Mouse (Mus musculus) midbrain, postnatal 0 days (tissue): Measurements from ENCODE around the gene Otp. TPM values are rescaled to one million over a fixed set of nuclear protein-coding genes. Genes with fewer than 3 reads are reported as not detected.

Experiments used
- ATAC-seq: fragments of 200-750 bp; cut with Nextera tagmentation; 2 replicates; pipeline ENCODE4 v1.8.0; 2017; ENCODE audit warnings: moderate number of reproducible peaks, mild to moderate bottlenecking, moderate TSS enrichment, moderate library complexity; ENCODE audit not compliant: low FRiP score
- DNase-seq: peaks from one replicate; pipeline ENCODE4 v3.0.0-alpha.2; 2015; ENCODE audit warnings: low spot score
- H3K27ac ChIP-seq: fragments of 300-500 bp; sonication (generic); 2 replicates; pipeline ENCODE4 v1.5.1; 2014; ENCODE audit warnings: low read depth, mild to moderate bottlenecking, low read length, mixed read lengths
- H3K27me3 ChIP-seq: fragments of 300-500 bp; sonication (generic); 2 replicates; pipeline ENCODE4 v1.6.1; 2014; ENCODE audit warnings: low read length, control low read depth, mixed read lengths; ENCODE audit not compliant: insufficient read depth
- H3K36me3 ChIP-seq: fragments of 300-500 bp; sonication (generic); 2 replicates; pipeline ENCODE4 v1.6.1; 2014; ENCODE audit warnings: low read length, control low read depth, mixed read lengths; ENCODE audit not compliant: insufficient read depth
- H3K4me1 ChIP-seq: fragments of 300-500 bp; sonication (generic); 2 replicates; pipeline ENCODE4 v1.6.1; 2014; ENCODE audit warnings: mild to moderate bottlenecking, control low read depth, antibody characterized with exemption, low read length, mixed read lengths; ENCODE audit not compliant: insufficient read depth
- H3K4me2 ChIP-seq: fragments of 300-500 bp; sonication (generic); 2 replicates; pipeline ENCODE4 v1.6.1; 2014; ENCODE audit warnings: low read depth, mild to moderate bottlenecking, low read length, mixed read lengths; ENCODE audit not compliant: poor library complexity, severe bottlenecking
- H3K4me3 ChIP-seq: fragments of 300-500 bp; sonication (generic); 2 replicates; pipeline ENCODE4 v1.5.1; 2014; ENCODE audit warnings: low read depth, mild to moderate bottlenecking, low read length, moderate library complexity
- H3K9ac ChIP-seq: fragments of 300-500 bp; sonication (generic); replicated peaks from 2 replicates; pipeline ENCODE4 v1.6.1; 2014; ENCODE audit warnings: mild to moderate bottlenecking, low read length, moderate library complexity, mixed read lengths; ENCODE audit not compliant: poor library complexity, severe bottlenecking
- H3K9me3 ChIP-seq: fragments of 300-500 bp; sonication (generic); 2 replicates; pipeline ENCODE4 v1.6.1; 2016; ENCODE audit warnings: low read length, control low read depth
- CTCF ChIP-seq: IDR thresholded peaks from 2 replicates; pipeline ENCODE4 v1.5.1; 2016; ENCODE audit warnings: antibody characterized with exemption, mild to moderate bottlenecking
- WGBS: fragments of 180-500 bp; shearing (Covaris S2); extraction: QIAGEN DNeasy Blood & Tissue Kit; methylation state at CpG from one replicate; pipeline ENCODE4 v1.1.7; 2014; 5-methylcytosine and 5-hydroxymethylcytosine counted together
- polyA plus RNA-seq: library from polyadenylated mRNA; unstranded; fragments of >200 nt; fragmentation: Nextera tagmentation; extraction: Ambion mirVana; gene quantifications from 2 replicates; pipeline ENCODE4 v1.2.1, GENCODE M21; 2015
- total RNA-seq: library from RNA; depleted of rRNA; stranded (reverse); fragments of >200 nt; gene quantifications from 2 replicates; pipeline ENCODE4 v1.2.3, GENCODE M21; 2014; rRNA removed

The Otp gene
- 3.3 and 5.0 TPM in 2 replicates for total RNA-seq
- 2.4 and 4.5 TPM in 2 replicates for polyA plus RNA-seq

DNA sequence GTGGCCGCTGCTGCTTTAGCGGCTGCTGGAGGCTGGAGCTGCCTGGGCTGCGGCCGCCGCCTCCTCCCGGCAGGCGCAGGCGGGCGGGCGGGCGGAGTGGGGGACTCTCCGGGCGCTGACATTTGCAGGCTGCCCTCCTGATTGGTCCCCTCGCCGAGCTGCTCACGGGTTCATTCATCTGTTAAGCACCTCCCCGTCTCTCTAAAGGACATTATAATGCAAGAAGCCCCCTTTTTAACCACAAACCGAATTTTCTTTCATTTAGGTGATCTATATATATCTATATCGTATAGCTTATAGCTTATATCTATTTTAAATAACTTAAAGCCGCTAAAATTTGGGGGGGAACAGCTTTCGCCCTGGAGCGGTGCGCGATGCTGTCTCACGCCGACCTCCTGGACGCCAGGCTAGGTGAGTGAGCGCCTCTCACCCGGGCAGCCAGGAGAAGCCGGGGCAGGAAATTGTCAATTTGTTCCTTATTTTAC is at the start of gene Otp:
Otp (plus strand) TSS at position 207 of the 485 bp plus-strand sequence.
- H3K9ac ChIP-seq = no peak within 1 kb of the TSS
- H3K4me2 ChIP-seq = no peak within 1 kb of the TSS

DNA sequence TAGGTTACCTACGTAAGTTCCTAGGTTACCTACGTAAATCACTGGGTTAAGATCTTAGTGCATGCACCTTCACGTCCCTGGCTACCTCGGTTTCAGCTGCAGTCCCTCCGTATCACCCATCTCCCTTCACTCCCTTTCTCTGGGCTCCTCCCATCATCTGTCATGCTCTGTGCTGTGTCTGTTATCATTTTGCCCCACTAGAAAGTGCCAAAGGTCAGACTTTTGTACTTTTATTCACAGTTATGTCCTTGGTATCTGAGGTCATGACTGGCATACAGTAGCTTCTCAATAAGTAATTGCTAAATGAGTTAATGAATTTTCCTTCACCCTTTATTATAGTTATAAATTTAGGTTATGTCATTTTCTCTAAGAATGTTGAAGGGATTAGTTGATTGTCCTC is 49.0 kb upstream of the Otp start:
- DNase-seq (no peak), ATAC-seq (no peak)
- H3K4me3 ChIP-seq = no peak overlapping the region
- no peaks in the 10 kb centered on the region for H3K9me3 ChIP-seq
- H3K36me3 ChIP-seq = no peaks in the 10 kb centered on the region
- H3K4me2 ChIP-seq = no peak overlapping the region
- TF ChIP-seq CTCF = no peak
- no peaks in the 10 kb centered on the region for H3K4me1 ChIP-seq
- no peaks in the 10 kb centered on the region for H3K27me3 ChIP-seq
- 95% methylated on average over 5 of the region's 5 CpGs for WGBS
- H3K9ac ChIP-seq = no peak overlapping the region
- H3K27ac ChIP-seq = no peak overlapping the region

More for the DNA sequence above, at the start of gene Otp:
- H3K36me3 ChIP-seq = no peaks in the 10 kb centered on the region
- H3K27me3 ChIP-seq = peaks cover 55% of the 10 kb centered on the region
- ATAC-seq = no peak
- H3K9me3 ChIP-seq = no peaks in the 10 kb centered on the region
- no peak for TF ChIP-seq CTCF
- H3K27ac ChIP-seq = no peak within 1 kb of the TSS
- under 1% methylated on average over 30 of the region's 30 CpGs for WGBS
- H3K4me1 ChIP-seq = no peaks in the 10 kb centered on the region
- DNase-seq = no peak
- no peak within 1 kb of the TSS for H3K4me3 ChIP-seq

DNA sequence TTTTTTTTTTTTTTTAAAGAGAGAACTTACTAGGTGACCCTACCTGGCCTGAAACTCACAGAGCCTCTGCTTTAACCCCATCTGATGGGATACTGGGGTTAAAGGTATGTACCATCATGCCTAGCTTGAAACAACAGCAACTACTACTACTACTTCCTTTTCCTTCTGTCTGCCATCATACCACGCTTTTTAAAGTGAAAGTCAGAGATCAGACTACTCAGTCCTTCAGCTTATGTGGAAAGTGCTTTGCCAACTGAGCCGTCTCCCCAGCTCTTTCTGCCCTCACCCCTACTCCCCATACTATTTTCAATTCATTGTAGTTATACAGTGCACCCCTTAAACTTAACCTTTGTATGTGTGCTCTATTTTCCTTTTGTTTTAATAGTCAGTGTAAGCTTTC is 48.4 kb upstream of the Otp start:
- ATAC-seq (no peak), DNase-seq (no peak)
- H3K36me3 ChIP-seq = no peaks in the 10 kb centered on the region
- no peaks in the 10 kb centered on the region for H3K27me3 ChIP-seq
- no peak overlapping the region for H3K4me3 ChIP-seq
- H3K4me2 ChIP-seq = no peak overlapping the region
- H3K27ac ChIP-seq = no peak overlapping the region
- H3K9me3 ChIP-seq = no peaks in the 10 kb centered on the region
- H3K4me1 ChIP-seq = no peaks in the 10 kb centered on the region
- WGBS = 92% methylated on average over 2 of the region's 2 CpGs
- H3K9ac ChIP-seq = no peak overlapping the region
- TF ChIP-seq CTCF = no peak

GRCm38 (mm10) chr13:94827847-94828246 is 47.6 kb upstream of the Otp start:
- WGBS = 53% methylated on average over 2 of the region's 2 CpGs
- Histone ChIP-seq H3K4me3 (no peak overlapping the region), H3K9me3 (no peaks in the 10 kb centered on the region), H3K9ac (no peak overlapping the region), H3K4me1 (no peaks in the 10 kb centered on the region), H3K27ac (no peak overlapping the region), H3K4me2 (no peak overlapping the region), H3K27me3 (no peaks in the 10 kb centered on the region), H3K36me3 (peaks cover 4% of the 10 kb centered on the region)
- no peak for ATAC-seq
- TF ChIP-seq CTCF = no peak
- no peak for DNase-seq

DNA sequence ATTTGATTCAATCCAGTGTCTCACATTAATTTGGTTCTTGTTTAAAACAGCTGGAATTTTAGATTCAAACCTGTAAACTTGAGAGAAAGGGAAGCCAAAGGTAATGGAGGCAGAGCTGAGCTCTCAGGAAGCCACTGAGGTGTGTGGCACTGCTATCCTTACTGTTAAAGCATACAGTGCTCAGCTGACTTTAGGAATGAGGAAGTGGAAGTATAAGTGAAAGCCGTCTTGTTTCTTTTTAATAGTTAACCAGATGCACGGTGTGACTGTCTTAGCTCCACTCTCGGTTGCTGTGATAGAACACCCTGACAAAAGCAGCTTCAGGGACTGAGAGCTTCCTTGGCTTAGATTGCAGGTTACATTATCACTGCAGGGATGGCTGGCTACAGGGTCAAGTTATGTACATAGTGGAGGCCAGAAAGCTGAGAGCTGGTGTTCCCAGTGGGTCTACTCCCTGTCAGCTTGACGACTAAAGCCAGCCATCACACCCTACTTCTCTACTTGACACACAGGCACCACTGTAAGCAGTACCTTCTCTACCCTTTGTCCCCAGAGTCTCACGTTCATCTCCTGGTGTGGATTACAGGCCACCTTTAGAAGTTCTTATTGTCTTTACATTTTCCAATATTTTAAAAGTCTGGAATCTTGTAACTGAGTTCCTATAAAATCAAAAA is 37.2 kb upstream of the Otp start:
- ATAC-seq = no peak
- H3K4me1 ChIP-seq = no peaks in the 10 kb centered on the region
- DNase-seq = no peak
- H3K36me3 ChIP-seq = peaks cover 27% of the 10 kb centered on the region
- no peak overlapping the region for H3K9ac ChIP-seq
- no peaks in the 10 kb centered on the region for H3K27me3 ChIP-seq
- H3K9me3 ChIP-seq = no peaks in the 10 kb centered on the region
- no peak for TF ChIP-seq CTCF
- no peak overlapping the region for H3K4me2 ChIP-seq
- H3K27ac ChIP-seq = no peak overlapping the region
- H3K4me3 ChIP-seq = no peak overlapping the region
- WGBS = 78% methylated on average over 5 of the region's 5 CpGs

GRCm38 (mm10) chr13:94838756-94839337 is 36.6 kb upstream of the Otp start:
- H3K4me2 ChIP-seq = no peak overlapping the region
- H3K4me3 ChIP-seq = no peak overlapping the region
- no peaks in the 10 kb centered on the region for H3K27me3 ChIP-seq
- WGBS = 72% methylated on average over 8 of the region's 8 CpGs
- H3K4me1 ChIP-seq = no peaks in the 10 kb centered on the region
- H3K36me3 ChIP-seq = peaks cover 29% of the 10 kb centered on the region
- no peak overlapping the region for H3K9ac ChIP-seq
- TF ChIP-seq CTCF = no peak
- no peak overlapping the region for H3K27ac ChIP-seq
- DNase-seq (peak; percentile 67), ATAC-seq (no peak)
- H3K9me3 ChIP-seq = no peaks in the 10 kb centered on the region
